Mouse (Mus musculus): ENCODE data around the gene Adarb2.

DNA sequence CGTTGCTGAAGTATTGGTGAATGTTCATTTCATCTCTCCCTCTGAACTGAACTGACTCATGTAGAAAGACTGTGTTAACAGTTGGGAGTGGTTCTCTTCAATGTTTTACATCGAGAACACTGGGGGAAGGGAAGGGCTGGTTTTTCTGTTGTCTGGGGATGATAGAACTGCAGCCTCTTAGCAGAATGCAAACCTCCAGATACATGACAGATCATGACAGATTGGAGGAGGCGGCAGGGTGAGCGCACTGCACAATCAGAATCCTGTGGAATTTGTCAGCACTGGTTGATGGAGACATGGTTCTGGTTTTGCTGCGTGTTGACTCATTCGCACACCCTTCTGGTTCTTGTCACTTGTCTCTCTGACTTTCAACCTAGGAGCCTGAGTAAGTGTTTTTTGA, 203.4 kb downstream of the Adarb2 start:
- TF ChIP-seq CTCF (IDR thresholded peaks at IDR 0.05; ENCODE audit: low read depth, low read length) (no peak), POLR2A (IDR thresholded peaks at IDR 0.05; ENCODE audit: extremely low read depth, insufficient read depth, low read length) (no peak)
